Mouse (Mus musculus) megakaryocyte, embryonic 14.5 days (primary cell): Measurements from ENCODE around the gene Ccr10.
"Not testable (repeated sequence)": the region's sequence is repeated elsewhere in the genome, so short reads cannot be mapped to it uniquely, and the experiment has no call there.

Source experiments
- FLI1 ChIP-seq: IDR thresholded peaks from 2 replicates; pipeline ENCODE4 v1.6.1; 2012; ENCODE audit warnings: low read length, inconsistent platforms, mixed read lengths
- GATA1 ChIP-seq: IDR thresholded peaks from 3 replicates; pipeline ENCODE4 v1.6.1; 2012; ENCODE audit warnings: mixed read lengths, low read length, inconsistent platforms, borderline replicate concordance

DNA sequence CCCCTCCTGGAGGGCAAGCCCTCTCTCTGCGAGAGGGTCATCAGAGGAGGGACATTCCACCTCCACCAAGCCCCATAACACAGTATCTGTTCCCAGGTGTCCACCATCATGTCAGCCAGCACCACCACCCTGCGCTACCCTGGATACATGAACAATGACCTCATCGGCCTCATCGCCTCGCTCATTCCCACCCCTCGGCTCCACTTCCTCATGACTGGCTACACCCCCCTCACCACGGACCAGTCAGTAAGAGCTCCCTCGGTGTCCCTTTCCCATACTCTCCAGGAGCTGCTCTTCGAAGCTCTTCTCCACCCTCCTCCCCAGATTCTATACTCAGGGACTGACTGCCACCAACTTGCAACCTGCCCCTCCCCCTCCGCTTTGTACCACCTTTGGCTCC, 15.1 kb downstream of the Ccr10 start:
- TF ChIP-seq GATA1, FLI1: not testable (repeated sequence)
